Mouse (Mus musculus) C2C12 (cell line): ENCODE data around the gene Hist1h4n. TPM values are rescaled to one million over a fixed set of nuclear protein-coding genes. Genes with fewer than 3 reads are reported as not detected.
"Not testable (repeated sequence)": the region's sequence is repeated elsewhere in the genome, so short reads cannot be mapped to it uniquely, and the experiment has no call there.

ENCODE experiments used
- H3K27me3 ChIP-seq: one replicate; pipeline ENCODE4 v1.6.1; 2011; ENCODE audit not compliant: control insufficient read depth, insufficient read depth, insufficient read length
- H3K36me3 ChIP-seq: one replicate; pipeline ENCODE4 v1.6.1; 2011; ENCODE audit not compliant: control insufficient read depth, insufficient read depth
- H3K4me3 ChIP-seq: one replicate; pipeline ENCODE4 v1.5.1; 2011; ENCODE audit warnings: mild to moderate bottlenecking, control low read depth; ENCODE audit not compliant: poor library complexity, insufficient read depth, severe bottlenecking
- H3K79me2 ChIP-seq: one replicate; pipeline ENCODE4 v1.6.1; 2011; ENCODE audit not compliant: control insufficient read depth, insufficient read depth
- H3K79me3 ChIP-seq: one replicate; pipeline ENCODE4 v1.6.1; 2011; ENCODE audit warnings: low read depth, control low read depth
- H3ac ChIP-seq: one replicate; pipeline ENCODE3; 2011; ENCODE audit warnings: low read depth; ENCODE audit not compliant: control insufficient read depth, insufficient read length
- CEBPB ChIP-seq: IDR thresholded peaks from one replicate; pipeline ENCODE4 v1.6.1; 2011; ENCODE audit warnings: low read depth, mild to moderate bottlenecking, control low read depth, moderate library complexity
- CTCF ChIP-seq: IDR thresholded peaks from one replicate; pipeline ENCODE4 v1.5.1; 2011; ENCODE audit not compliant: control insufficient read depth, insufficient read depth, insufficient read length
- FOSL1 ChIP-seq: IDR thresholded peaks from one replicate; pipeline ENCODE4 v1.8.0; 2011; ENCODE audit warnings: mild to moderate bottlenecking, low read length; ENCODE audit not compliant: poor library complexity, insufficient read depth, severe bottlenecking
- MAX ChIP-seq: IDR thresholded peaks from one replicate; pipeline ENCODE4 v1.6.1; 2011; ENCODE audit warnings: mild to moderate bottlenecking, control low read depth
- MYOD1 ChIP-seq: IDR thresholded peaks from one replicate; pipeline ENCODE4 v1.6.1; 2011; ENCODE audit warnings: low read depth; ENCODE audit not compliant: control insufficient read depth, insufficient read length
- MYOG ChIP-seq: IDR thresholded peaks from one replicate; pipeline ENCODE4 v1.6.1; 2011; ENCODE audit not compliant: control insufficient read depth, insufficient read length; ENCODE audit errors: extremely low read depth
- USF1 ChIP-seq: IDR thresholded peaks from one replicate; pipeline ENCODE4 v1.6.1; 2011; ENCODE audit warnings: low read depth, mild to moderate bottlenecking, control low read depth, moderate library complexity
- polyA plus RNA-seq: library from polyadenylated mRNA; unstranded; fragments of >200 nt; fragmentation: generic; extraction: Trizol; gene quantifications from one replicate; pipeline ENCODE4 v1.2.1, GENCODE M21; 2012; ENCODE audit warnings: missing spikeins

Gene Hist1h4n
- polyA plus RNA-seq, 1 experiment: 17.3 TPM

DNA sequence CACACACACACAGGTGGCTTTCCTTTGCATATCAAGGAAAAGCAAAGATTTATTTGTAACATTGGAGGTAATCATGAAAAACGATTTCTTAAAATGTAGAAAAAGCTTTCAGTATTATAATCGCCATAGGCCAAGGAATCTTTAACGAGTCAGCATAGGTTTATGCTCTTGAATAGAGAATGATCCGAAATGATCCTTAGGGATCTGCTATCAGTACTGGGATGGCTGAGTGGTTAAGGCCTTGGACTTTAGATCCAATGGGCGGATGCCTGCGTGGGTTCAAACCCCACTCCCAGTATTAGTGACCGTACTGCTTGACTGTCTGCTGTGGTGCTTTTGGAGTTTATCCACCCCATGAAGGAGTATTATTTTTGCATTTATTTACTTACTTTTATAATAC, 36.4 kb downstream of the Hist1h4n start:
- no peak overlapping the region for H3K4me3 ChIP-seq
- H3ac ChIP-seq: no peak overlapping the region
- H3K79me3 ChIP-seq: no peaks in the 10 kb centered on the region
- no peaks in the 10 kb centered on the region for H3K79me2 ChIP-seq
- no peaks in the 10 kb centered on the region for H3K36me3 ChIP-seq
- TF ChIP-seq FOSL1 (no peak), CTCF (no peak), USF1 (no peak)
- no peaks in the 10 kb centered on the region for H3K27me3 ChIP-seq

DNA sequence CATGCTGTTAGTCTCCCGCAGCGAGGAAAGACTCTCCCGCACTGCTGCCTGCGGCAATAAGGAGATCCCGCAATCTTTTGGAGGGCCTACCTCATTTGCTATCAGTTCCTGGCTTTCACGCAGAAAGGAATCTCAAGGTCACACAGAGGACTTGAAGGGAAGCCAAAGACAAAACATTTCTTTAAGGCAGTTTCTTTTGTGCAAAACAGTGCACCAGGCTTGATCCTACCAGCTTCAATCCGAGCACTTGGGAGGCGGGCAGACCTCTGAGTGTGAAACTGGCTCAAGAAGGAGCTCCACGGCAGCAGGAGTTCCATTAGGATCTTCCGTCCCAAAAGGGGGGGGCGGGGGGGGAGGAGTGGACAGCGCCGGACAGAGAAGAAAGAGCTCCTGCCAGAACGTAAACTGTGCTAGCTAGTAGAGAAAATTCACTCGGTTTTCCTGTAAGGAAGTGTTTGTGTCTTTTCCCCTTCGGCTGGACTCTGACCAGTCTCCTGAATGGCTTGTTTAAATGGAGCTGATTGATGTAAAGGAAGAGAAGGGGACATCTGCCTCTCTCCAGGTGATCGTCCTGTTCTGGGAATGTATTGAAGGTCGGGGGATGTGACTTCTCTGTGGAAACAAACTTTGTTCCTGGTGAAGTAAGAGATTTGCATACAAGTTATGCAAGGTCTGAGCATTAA, 41.3 kb downstream of the Hist1h4n start:
- no peak overlapping the region for H3K4me3 ChIP-seq
- no peaks in the 10 kb centered on the region for H3K79me3 ChIP-seq
- no peaks in the 10 kb centered on the region for H3K27me3 ChIP-seq
- TF ChIP-seq CTCF: no peak
- TF ChIP-seq CEBPB: no peak
- no peak for TF ChIP-seq MYOG
- H3K79me2 ChIP-seq: no peaks in the 10 kb centered on the region
- no peaks in the 10 kb centered on the region for H3K36me3 ChIP-seq
- no peak overlapping the region for H3ac ChIP-seq

DNA sequence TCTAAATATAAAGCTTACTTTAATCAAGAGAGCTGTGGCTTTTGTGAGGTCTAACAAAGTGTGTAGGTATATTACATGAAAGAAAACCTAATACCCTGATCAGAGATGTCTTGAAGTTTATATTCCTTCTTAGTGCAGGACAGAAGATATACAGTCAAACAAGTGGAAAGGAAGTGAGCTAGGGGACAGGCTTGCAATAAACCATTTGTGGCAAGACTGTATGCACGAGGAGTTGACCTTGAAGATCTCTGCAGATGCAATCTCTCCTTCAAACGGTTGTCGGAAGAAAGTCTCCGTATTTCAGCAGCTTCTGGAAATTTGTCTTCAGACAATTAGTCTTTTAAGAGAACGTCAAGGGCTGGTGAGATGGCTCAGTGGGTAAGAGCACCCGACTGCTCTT, 42.1 kb downstream of the Hist1h4n start:
- Histone ChIP-seq H3K4me3 (no peak overlapping the region), H3K79me2 (no peaks in the 10 kb centered on the region), H3K79me3 (no peaks in the 10 kb centered on the region), H3ac (no peak overlapping the region), H3K36me3 (no peaks in the 10 kb centered on the region), H3K27me3 (no peaks in the 10 kb centered on the region)
- TF ChIP-seq MYOG: no peak
- TF ChIP-seq CEBPB: no peak
- TF ChIP-seq CTCF: no peak
- TF ChIP-seq MAX: no peak
- TF ChIP-seq MYOD1: no peak
- TF ChIP-seq FOSL1: no peak
- TF ChIP-seq USF1: no peak

DNA sequence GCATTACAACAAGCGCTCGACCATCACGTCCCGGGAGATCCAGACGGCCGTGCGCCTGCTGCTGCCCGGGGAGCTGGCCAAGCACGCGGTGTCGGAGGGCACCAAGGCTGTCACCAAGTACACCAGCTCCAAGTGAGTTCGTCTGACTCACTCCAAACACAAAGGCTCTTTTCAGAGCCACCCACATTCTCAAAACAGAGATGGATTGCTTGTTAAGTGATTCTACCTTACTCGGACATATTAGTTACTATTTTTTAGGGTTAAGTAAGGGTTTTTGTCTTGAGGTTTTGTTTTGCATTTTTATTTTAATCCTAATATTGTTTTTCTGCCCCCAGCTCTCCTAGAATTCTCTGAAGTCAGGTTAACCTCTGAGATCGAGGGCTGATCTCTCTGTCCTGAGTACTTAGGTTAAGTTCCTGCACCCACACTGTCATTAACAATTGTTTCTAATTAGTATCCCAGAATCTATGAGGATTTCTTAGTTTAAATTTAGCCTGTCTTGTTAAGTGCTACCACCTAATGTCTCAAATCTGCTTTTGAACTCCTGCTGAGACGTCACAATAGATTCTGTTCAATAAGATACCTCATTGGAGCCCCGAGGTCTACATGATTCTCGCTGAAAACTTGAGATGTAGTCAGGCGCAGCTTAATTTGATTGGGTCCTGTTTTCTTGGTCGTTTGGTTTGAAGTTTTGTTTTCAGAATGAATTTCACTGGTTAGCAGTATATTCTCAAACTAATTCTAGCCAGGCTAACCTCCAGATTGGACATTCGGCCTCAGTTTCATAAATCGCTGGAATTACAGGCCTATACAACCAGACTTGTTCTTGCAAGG, 44.0 kb downstream of the Hist1h4n start:
- Histone ChIP-seq H3K36me3 (no peaks in the 10 kb centered on the region), H3K79me2 (no peaks in the 10 kb centered on the region), H3K4me3 (no peak overlapping the region), H3K79me3 (no peaks in the 10 kb centered on the region), H3ac (peak overlapping the region; percentile 32), H3K27me3 (no peaks in the 10 kb centered on the region)
- TF ChIP-seq MYOG (no peak), FOSL1 (no peak), MYOD1 (no peak)

GRCm38 (mm10) chr13:21786899-21787629, 44.9 kb downstream of the Hist1h4n start, which contains the start of the genes Hist1h2an and Hist1h2bp:
TSS of gene Hist1h2an (minus strand) at chr13:21787218.
TSS of gene Hist1h2bp (plus strand) at chr13:21787461.
- H3K79me2 ChIP-seq, H3K27me3 ChIP-seq, H3K79me3 ChIP-seq, H3K36me3 ChIP-seq: not testable (repeated sequence)
- H3K4me3 ChIP-seq: peak within 1 kb of the TSS; percentile 18
- H3ac ChIP-seq: peak within 1 kb of the TSS; percentile 59

GRCm38 (mm10) chr13:21786189-21786898, 45.7 kb downstream of the Hist1h4n start:
- Histone ChIP-seq H3ac (peak overlapping the region; percentile 59), H3K36me3 (no peaks in the 10 kb centered on the region), H3K79me3 (no peaks in the 10 kb centered on the region), H3K27me3 (no peaks in the 10 kb centered on the region), H3K79me2 (no peaks in the 10 kb centered on the region), H3K4me3 (peak overlapping the region; percentile 18)
- TF ChIP-seq MAX (no peak), USF1 (no peak), MYOD1 (no peak), CTCF (no peak), CEBPB (no peak), FOSL1 (no peak), MYOG (no peak)
